Mouse (Mus musculus): ENCODE results near the gene Fsd1. TPM values are rescaled to one million over a fixed set of nuclear protein-coding genes. Genes with fewer than 3 reads are reported as not detected.

The Fsd1 gene
- polyA plus RNA-seq, 1 experiment, result 0.36 TPM

DNA sequence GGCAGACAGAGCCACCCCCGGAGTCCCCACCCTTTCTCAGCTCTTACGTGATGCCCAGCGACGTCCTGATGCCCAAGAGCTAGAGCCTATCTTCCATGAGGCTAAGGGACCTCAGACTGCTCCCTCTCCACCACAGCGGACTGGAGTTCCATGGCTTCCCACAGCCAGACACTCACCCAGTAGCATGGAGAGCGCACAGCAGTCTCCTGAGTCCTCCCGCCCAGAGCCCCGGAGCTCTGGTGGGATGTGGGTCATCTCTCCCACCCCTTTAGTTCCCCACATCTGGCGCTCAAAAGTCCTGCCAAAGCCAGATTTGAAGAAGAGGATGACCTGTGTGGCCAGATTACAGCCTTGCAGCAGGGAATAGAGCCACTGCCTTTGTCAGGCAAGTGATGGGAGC is 35.7 kb upstream of the Fsd1 start:
- peaks cover 30% of the 10 kb centered on the region for H3K27me3 ChIP-seq (ENCODE audit: control insufficient read depth, insufficient read depth, insufficient read length)

DNA sequence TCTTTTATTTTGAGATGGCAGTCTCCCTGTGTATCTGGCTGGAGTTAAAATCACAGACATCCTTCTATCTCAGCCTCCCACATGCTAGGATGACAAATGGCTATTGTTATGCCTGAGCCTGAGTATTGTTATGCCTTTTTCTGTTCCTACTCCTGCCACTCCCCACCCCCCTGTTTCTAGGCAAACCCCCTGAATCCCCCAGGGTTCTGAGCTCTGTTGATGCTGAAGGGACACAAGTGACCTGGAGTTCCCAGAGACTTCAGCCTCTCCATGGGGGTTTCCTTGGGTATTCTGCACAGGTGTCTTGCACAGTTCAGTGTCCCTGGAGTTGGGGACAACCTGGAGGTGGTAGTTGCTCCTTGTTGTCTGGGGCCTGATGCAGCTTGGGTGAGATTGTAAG is 34.3 kb upstream of the Fsd1 start:
- Histone ChIP-seq H3K4me3 (no peak overlapping the region), H3K36me3 (ENCODE audit: control insufficient read depth, insufficient read depth) (no peaks in the 10 kb centered on the region), H3K4me2 (ENCODE audit: low read depth) (no peak overlapping the region), H3K79me2 (ENCODE audit: control insufficient read depth, insufficient read depth) (no peaks in the 10 kb centered on the region), H3ac (ENCODE audit: control insufficient read depth, insufficient read length) (no peak overlapping the region), H3K27me3 (ENCODE audit: control insufficient read depth, insufficient read depth, insufficient read length) (peaks cover 30% of the 10 kb centered on the region)
- TF ChIP-seq TCF3 (IDR thresholded peaks at IDR 0.05; ENCODE audit: insufficient read length, low read depth) (no peak), POLR2A (IDR thresholded peaks at IDR 0.05; ENCODE audit: insufficient read length, low read depth) (no peak), MYOG (IDR thresholded peaks at IDR 0.05; ENCODE audit: control insufficient read depth in 1 of 3, insufficient read depth in 1 of 3, insufficient read length in 2 of 3, low read depth in 2 of 3) (no peak), MAX (IDR thresholded peaks at IDR 0.05; ENCODE audit: low read depth) (no peak), REST (IDR thresholded peaks at IDR 0.05; ENCODE audit: insufficient read depth, insufficient read length) (no peak), SRF (IDR thresholded peaks at IDR 0.05; ENCODE audit: control insufficient read depth, insufficient read length, low read depth) (no peak), POLR2AphosphoS2 (IDR thresholded peaks at IDR 0.05; ENCODE audit: insufficient read length, low read depth) (no peak), MYOD1 (IDR thresholded peaks at IDR 0.05; ENCODE audit: control insufficient read depth in 1 of 3, insufficient read length in 2 of 3, low read depth in 2 of 3) (no peak), USF1 (IDR thresholded peaks at IDR 0.05; ENCODE audit: low read depth) (no peak), CEBPB (IDR thresholded peaks at IDR 0.05; ENCODE audit: insufficient read depth, poor library complexity, severe bottlenecking) (no peak), TCF12 (IDR thresholded peaks at IDR 0.05; ENCODE audit: insufficient read depth, poor library complexity, severe bottlenecking) (no peak), E2F4 (IDR thresholded peaks at IDR 0.05; ENCODE audit: insufficient read depth) (no peak)

More for the DNA sequence above, 35.7 kb upstream of the Fsd1 start:
- TF ChIP-seq TCF12 (IDR thresholded peaks at IDR 0.05; ENCODE audit: insufficient read depth, poor library complexity, severe bottlenecking) (no peak), TCF3 (IDR thresholded peaks at IDR 0.05; ENCODE audit: insufficient read length, low read depth) (no peak), REST (IDR thresholded peaks at IDR 0.05; ENCODE audit: insufficient read depth, insufficient read length) (no peak), SRF (IDR thresholded peaks at IDR 0.05; ENCODE audit: control insufficient read depth, insufficient read length, low read depth) (no peak), MYOG (IDR thresholded peaks at IDR 0.05; ENCODE audit: control insufficient read depth in 1 of 3, insufficient read depth in 1 of 3, insufficient read length in 2 of 3, low read depth in 2 of 3) (no peak), POLR2A (IDR thresholded peaks at IDR 0.05; ENCODE audit: insufficient read length, low read depth) (no peak), POLR2AphosphoS2 (IDR thresholded peaks at IDR 0.05; ENCODE audit: insufficient read length, low read depth) (no peak), MAX (IDR thresholded peaks at IDR 0.05; ENCODE audit: low read depth) (no peak), USF1 (IDR thresholded peaks at IDR 0.05; ENCODE audit: low read depth) (no peak), MYOD1 (IDR thresholded peaks at IDR 0.05; ENCODE audit: control insufficient read depth in 1 of 3, insufficient read length in 2 of 3, low read depth in 2 of 3) (no peak), E2F4 (IDR thresholded peaks at IDR 0.05; ENCODE audit: insufficient read depth) (no peak), CEBPB (IDR thresholded peaks at IDR 0.05; ENCODE audit: insufficient read depth, poor library complexity, severe bottlenecking) (no peak)
- Histone ChIP-seq H3ac (ENCODE audit: control insufficient read depth, insufficient read length) (no peak overlapping the region), H3K36me3 (ENCODE audit: control insufficient read depth, insufficient read depth) (no peaks in the 10 kb centered on the region), H3K79me2 (ENCODE audit: control insufficient read depth, insufficient read depth) (no peaks in the 10 kb centered on the region), H3K4me3 (no peak overlapping the region), H3K4me2 (ENCODE audit: low read depth) (no peak overlapping the region)

GRCm38 (mm10) chr17:55952447-55953027 is 33.8 kb upstream of the Fsd1 start, which contains the start of gene Ebi3:
Gene Ebi3, plus strand, starts transcription at chr17:55952640.
- Histone ChIP-seq H3K79me2 (ENCODE audit: control insufficient read depth, insufficient read depth) (no peaks in the 10 kb centered on the region), H3K4me2 (ENCODE audit: low read depth) (no peak within 1 kb of the TSS), H3K36me3 (ENCODE audit: control insufficient read depth, insufficient read depth) (no peaks in the 10 kb centered on the region), H3K27me3 (ENCODE audit: control insufficient read depth, insufficient read depth, insufficient read length) (peaks cover 30% of the 10 kb centered on the region), H3ac (ENCODE audit: control insufficient read depth, insufficient read length) (no peak within 1 kb of the TSS), H3K4me3 (no peak within 1 kb of the TSS)
- TF ChIP-seq TCF3 (IDR thresholded peaks at IDR 0.05; ENCODE audit: insufficient read length, low read depth), result no peak
- no peak for TF ChIP-seq MAX (IDR thresholded peaks at IDR 0.05; ENCODE audit: low read depth)
- no peak for TF ChIP-seq TCF12 (IDR thresholded peaks at IDR 0.05; ENCODE audit: insufficient read depth, poor library complexity, severe bottlenecking)
- TF ChIP-seq MYOG (IDR thresholded peaks at IDR 0.05; ENCODE audit: control insufficient read depth in 1 of 3, insufficient read depth in 1 of 3, insufficient read length in 2 of 3, low read depth in 2 of 3), result no peak
- no peak for TF ChIP-seq MYOD1 (IDR thresholded peaks at IDR 0.05; ENCODE audit: control insufficient read depth in 1 of 3, insufficient read length in 2 of 3, low read depth in 2 of 3)
- no peak for TF ChIP-seq USF1 (IDR thresholded peaks at IDR 0.05; ENCODE audit: low read depth)
- no peak for TF ChIP-seq REST (IDR thresholded peaks at IDR 0.05; ENCODE audit: insufficient read depth, insufficient read length)
- TF ChIP-seq SRF (IDR thresholded peaks at IDR 0.05; ENCODE audit: control insufficient read depth, insufficient read length, low read depth), result no peak
- TF ChIP-seq CEBPB (IDR thresholded peaks at IDR 0.05; ENCODE audit: insufficient read depth, poor library complexity, severe bottlenecking), result no peak
- TF ChIP-seq E2F4 (IDR thresholded peaks at IDR 0.05; ENCODE audit: insufficient read depth), result no peak
- no peak for TF ChIP-seq POLR2A (IDR thresholded peaks at IDR 0.05; ENCODE audit: insufficient read length, low read depth)
- no peak for TF ChIP-seq POLR2AphosphoS2 (IDR thresholded peaks at IDR 0.05; ENCODE audit: insufficient read length, low read depth)

DNA sequence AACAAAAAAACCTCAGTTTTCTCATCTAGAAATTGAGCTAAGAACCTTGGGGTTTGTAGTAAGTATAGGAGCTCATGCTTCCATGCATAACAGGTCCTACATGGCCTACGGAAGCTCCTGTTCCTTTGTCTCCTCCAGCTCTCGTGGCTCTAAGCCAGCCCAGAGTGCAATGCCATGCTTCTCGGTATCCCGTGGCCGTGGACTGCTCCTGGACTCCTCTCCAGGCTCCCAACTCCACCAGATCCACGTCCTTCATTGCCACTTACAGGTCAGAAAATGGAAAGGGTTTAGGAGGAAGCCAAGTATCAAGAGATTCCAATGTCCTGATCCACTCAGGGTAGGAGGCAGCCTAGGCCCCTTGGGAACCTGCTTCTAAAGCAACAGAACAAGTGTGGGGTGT is 32.6 kb upstream of the Fsd1 start:
- TF ChIP-seq USF1 (IDR thresholded peaks at IDR 0.05; ENCODE audit: low read depth) (no peak), MYOG (IDR thresholded peaks at IDR 0.05; ENCODE audit: control insufficient read depth in 1 of 3, insufficient read depth in 1 of 3, insufficient read length in 2 of 3, low read depth in 2 of 3) (no peak), SRF (IDR thresholded peaks at IDR 0.05; ENCODE audit: control insufficient read depth, insufficient read length, low read depth) (no peak), CEBPB (IDR thresholded peaks at IDR 0.05; ENCODE audit: insufficient read depth, poor library complexity, severe bottlenecking) (no peak), POLR2AphosphoS2 (IDR thresholded peaks at IDR 0.05; ENCODE audit: insufficient read length, low read depth) (no peak), TCF12 (IDR thresholded peaks at IDR 0.05; ENCODE audit: insufficient read depth, poor library complexity, severe bottlenecking) (no peak), TCF3 (IDR thresholded peaks at IDR 0.05; ENCODE audit: insufficient read length, low read depth) (no peak), MYOD1 (IDR thresholded peaks at IDR 0.05; ENCODE audit: control insufficient read depth in 1 of 3, insufficient read length in 2 of 3, low read depth in 2 of 3) (no peak), REST (IDR thresholded peaks at IDR 0.05; ENCODE audit: insufficient read depth, insufficient read length) (no peak), POLR2A (IDR thresholded peaks at IDR 0.05; ENCODE audit: insufficient read length, low read depth) (no peak), E2F4 (IDR thresholded peaks at IDR 0.05; ENCODE audit: insufficient read depth) (no peak), MAX (IDR thresholded peaks at IDR 0.05; ENCODE audit: low read depth) (no peak)
- Histone ChIP-seq H3K4me2 (ENCODE audit: low read depth) (no peak overlapping the region), H3ac (ENCODE audit: control insufficient read depth, insufficient read length) (no peak overlapping the region), H3K79me2 (ENCODE audit: control insufficient read depth, insufficient read depth) (no peaks in the 10 kb centered on the region), H3K27me3 (ENCODE audit: control insufficient read depth, insufficient read depth, insufficient read length) (peaks cover 30% of the 10 kb centered on the region), H3K4me3 (no peak overlapping the region), H3K36me3 (ENCODE audit: control insufficient read depth, insufficient read depth) (no peaks in the 10 kb centered on the region)

Data from myocyte (in vitro differentiated cells).